Mouse (Mus musculus): Measurements from ENCODE around the gene Olfr1085.
"Not testable (repeated sequence)": the region's sequence is repeated elsewhere in the genome, so short reads cannot be mapped to it uniquely, and the experiment has no call there.

Olfr1085 gene

GRCm38 (mm10) chr2:86661919-86662318 is at the start of gene Olfr1085:
Olfr1085 (minus strand) TSS chr2:86662019.
- no peak for DNase-seq

GRCm38 (mm10) chr2:86698295-86698694 is 36.5 kb upstream of the Olfr1085 start, which contains the start of gene Olfr1087:
Olfr1087 (minus strand) TSS chr2:86698395.
- no peak for DNase-seq

GRCm38 (mm10) chr2:86679992-86680391 is 18.2 kb upstream of the Olfr1085 start, which contains the start of gene Olfr1086:
Olfr1086 (minus strand) TSS chr2:86680092.
- DNase-seq: no peak

GRCm38 (mm10) chr2:86639625-86640024 is 22.2 kb downstream of the Olfr1085 start, which contains the start of gene Olfr1084:
Olfr1084 (minus strand) TSS chr2:86639725.
- DNase-seq: not testable (repeated sequence)
